Mouse (Mus musculus): ENCODE measurements around the gene Sh3bp5l.

DNA sequence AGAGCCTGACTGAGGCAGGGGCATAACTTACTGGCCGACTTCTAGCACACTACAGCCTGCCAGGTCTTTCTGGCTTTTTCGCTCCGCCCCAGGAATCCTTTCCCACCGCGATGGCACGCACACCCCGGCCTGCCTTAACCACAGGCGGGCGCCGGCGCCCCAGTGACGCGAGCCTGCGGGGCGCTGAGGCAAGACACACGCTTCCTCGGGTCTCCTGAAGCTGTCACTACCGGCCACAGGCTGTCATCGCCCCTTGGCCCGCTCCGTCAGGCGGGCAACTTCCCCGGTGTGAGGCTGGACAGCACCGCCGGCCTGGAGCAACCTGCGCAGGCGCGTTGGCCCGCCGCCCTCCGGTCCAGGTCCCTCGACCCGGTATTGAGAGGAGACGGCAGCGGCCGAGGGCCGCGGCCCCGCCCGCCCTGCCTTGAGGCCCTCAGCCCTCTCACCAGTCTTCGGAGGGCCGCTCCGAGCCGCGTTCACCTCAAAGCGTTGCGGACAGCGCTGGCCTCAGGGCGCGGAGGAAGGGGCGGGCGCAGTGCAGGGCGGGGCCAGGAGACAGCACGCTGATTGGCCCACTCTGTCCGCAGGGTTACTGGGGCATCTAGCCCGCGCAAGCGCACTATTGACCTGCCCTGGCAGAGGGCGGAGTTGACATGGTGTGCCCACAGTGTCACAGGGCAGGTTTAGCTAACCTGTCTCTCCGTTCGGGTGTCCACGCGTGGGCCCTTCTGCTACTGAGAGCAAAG, 7.5 kb upstream of the Sh3bp5l start:
- TF ChIP-seq POLR2A (IDR thresholded peaks at IDR 0.05; ENCODE audit: low read depth, low read length) (peak; percentile 77; the same call in 1 of the 2 replicates), CTCF (IDR thresholded peaks at IDR 0.05; ENCODE audit: extremely low read depth, insufficient read length, insufficient replicate concordance, low read depth, low read length) (no peak)
